Mouse (Mus musculus): Measurements from ENCODE around the gene Tmem190. TPM values are rescaled to one million over a fixed set of nuclear protein-coding genes. Genes with fewer than 3 reads are reported as not detected.
A peak's percentile ranks its signal among the peaks of the same experiment; 100 is the strongest.

The Tmem190 gene
- polyA plus RNA-seq, 1 experiment from 2014 or later, result not detected

DNA sequence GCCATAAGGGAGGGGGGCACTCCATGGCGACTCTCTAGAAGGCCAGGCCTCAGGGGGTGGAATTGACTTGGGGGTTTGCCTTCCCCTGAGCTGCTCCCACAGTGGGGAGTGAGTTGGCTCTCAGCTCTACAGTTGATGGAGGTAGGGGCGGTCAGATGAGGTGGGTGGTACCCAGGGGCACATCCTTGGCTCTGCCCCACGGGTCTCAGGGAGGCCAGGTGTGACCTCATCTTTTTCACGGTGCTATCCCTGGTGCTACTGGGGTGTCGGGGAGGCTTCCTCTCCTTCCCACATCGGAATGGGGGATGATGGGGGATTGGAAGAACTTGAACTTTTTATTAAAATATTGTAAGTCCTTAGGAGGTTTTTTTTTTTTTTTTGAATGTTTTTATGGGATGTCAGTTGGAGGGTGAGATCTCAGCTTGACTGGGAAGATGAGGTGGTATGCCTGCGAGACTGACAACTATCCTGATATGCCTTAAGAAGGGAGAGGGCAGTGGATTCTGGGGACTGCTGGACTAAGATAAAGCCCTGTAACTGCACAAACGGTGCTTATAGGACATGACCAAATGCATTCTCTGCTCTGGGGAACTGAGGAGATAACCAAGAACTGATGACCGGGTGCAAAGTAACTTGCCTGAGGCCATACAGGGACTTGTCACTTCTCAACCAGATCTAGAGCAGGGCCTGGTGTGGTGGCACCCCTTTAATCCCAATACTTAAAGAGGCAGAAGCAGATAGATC is 35.4 kb upstream of the Tmem190 start:
- ATAC-seq (ENCODE audit: low FRiP score), result no peak
- 75% methylated on average over 9 of the region's 9 CpGs for WGBS
- H3K9me3 ChIP-seq, result no peaks in the 10 kb centered on the region
- peaks cover 30% of the 10 kb centered on the region for H3K36me3 ChIP-seq (replicated peaks)
- no peak overlapping the region for H3K27ac ChIP-seq
- H3K27me3 ChIP-seq, result 0 out of 2 replicates have a peak, but pooled peaks cover under 1% of the 10 kb centered on the region
- H3K4me3 ChIP-seq (replicated peaks), result no peak overlapping the region
- H3K4me2 ChIP-seq, result no peak overlapping the region
- no peak overlapping the region for H3K9ac ChIP-seq
- peaks cover 33% of the 10 kb centered on the region for H3K4me1 ChIP-seq

DNA sequence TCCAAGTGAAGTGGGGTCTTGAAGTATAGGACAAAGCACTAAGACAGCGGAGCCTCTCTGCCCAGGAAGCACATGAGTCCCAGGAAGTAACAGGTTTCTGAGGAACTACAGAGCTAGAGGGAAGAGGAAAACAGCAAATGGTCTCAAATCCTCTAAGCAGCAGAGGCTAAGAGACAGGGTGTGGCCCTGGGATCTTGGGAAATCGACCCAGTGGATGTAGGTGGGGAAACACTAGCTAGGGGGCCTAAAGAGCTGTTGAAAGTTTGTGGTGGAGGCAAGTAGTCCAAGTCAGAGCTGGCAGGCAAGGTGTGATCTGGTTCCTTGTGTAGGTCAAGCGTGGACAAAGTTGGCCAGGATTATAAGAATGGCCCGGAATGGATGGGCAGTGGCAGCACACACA is 34.4 kb upstream of the Tmem190 start:
- Histone ChIP-seq H3K27ac (no peak overlapping the region), H3K4me3 (replicated peaks) (no peak overlapping the region), H3K9me3 (no peaks in the 10 kb centered on the region), H3K27me3 (0 out of 2 replicates have a peak, but pooled peaks cover 3% of the 10 kb centered on the region), H3K9ac (no peak overlapping the region), H3K4me1 (peaks cover 31% of the 10 kb centered on the region), H3K36me3 (replicated peaks) (peaks cover 23% of the 10 kb centered on the region), H3K4me2 (no peak overlapping the region)
- 80% methylated on average over 4 of the region's 4 CpGs for WGBS
- no peak for ATAC-seq (ENCODE audit: low FRiP score)

DNA sequence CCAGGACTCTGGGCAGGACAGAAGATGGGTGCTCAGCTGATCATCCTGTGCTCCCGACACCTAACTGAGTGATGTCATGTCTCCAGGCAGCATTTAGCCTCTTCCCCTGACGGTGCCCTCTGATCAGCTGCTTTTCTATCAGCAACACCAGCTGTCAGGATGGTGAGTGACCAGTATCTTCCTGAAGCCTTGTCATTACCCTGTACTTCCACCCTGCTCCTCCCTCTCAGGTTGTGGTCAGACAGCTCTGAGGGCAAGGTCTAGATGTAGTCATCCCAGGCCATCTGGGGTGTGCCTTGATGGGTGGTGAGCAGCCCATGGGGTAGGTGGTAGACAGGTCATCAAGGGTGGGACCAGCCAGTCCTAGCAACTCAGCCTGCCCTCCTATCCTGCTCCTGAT is 33.6 kb upstream of the Tmem190 start:
- whole genome bisulfite sequencing, result 83% methylated on average over 2 of the region's 2 CpGs
- no peaks in the 10 kb centered on the region for H3K9me3 ChIP-seq
- H3K27ac ChIP-seq, result no peak overlapping the region
- H3K4me3 ChIP-seq (replicated peaks), result no peak overlapping the region
- no peak overlapping the region for H3K9ac ChIP-seq
- peaks cover 21% of the 10 kb centered on the region for H3K36me3 ChIP-seq (replicated peaks)
- no peak for ATAC-seq (ENCODE audit: low FRiP score)
- peaks cover 30% of the 10 kb centered on the region for H3K4me1 ChIP-seq
- H3K27me3 ChIP-seq, result peaks cover 6% of the 10 kb centered on the region
- H3K4me2 ChIP-seq, result no peak overlapping the region

GRCm38 (mm10) chr7:4751971-4752820 is 30.5 kb upstream of the Tmem190 start:
- WGBS, result under 1% methylated on average over 30 of the region's 30 CpGs
- peaks cover 4% of the 10 kb centered on the region; the same call in 1 of the 2 replicates for H3K36me3 ChIP-seq (replicated peaks)
- peak overlapping the region; percentile 27; the same call in 1 of the 2 replicates for H3K27ac ChIP-seq
- H3K4me3 ChIP-seq (replicated peaks), result peak overlapping the region; percentile 33
- peak overlapping the region; percentile 27 for H3K9ac ChIP-seq
- peaks cover 10% of the 10 kb centered on the region for H3K27me3 ChIP-seq
- ATAC-seq (ENCODE audit: low FRiP score), result peak; percentile 79
- H3K4me1 ChIP-seq, result peaks cover 18% of the 10 kb centered on the region
- peaks cover 8% of the 10 kb centered on the region; the same call in 1 of the 2 replicates for H3K9me3 ChIP-seq
- H3K4me2 ChIP-seq, result peak overlapping the region; percentile 53

GRCm38 (mm10) chr7:4752821-4753570 is 29.7 kb upstream of the Tmem190 start, which contains the start of gene Cox6b2:
Cox6b2 (minus strand) TSS chr7:4753094.
- Histone ChIP-seq H3K4me1 (peaks cover 18% of the 10 kb centered on the region), H3K9me3 (peaks cover 8% of the 10 kb centered on the region; the same call in 1 of the 2 replicates), H3K27ac (peak within 1 kb of the TSS; percentile 27; the same call in 1 of the 2 replicates), H3K36me3 (replicated peaks) (peaks cover 4% of the 10 kb centered on the region; the same call in 1 of the 2 replicates), H3K4me2 (peak within 1 kb of the TSS; percentile 53), H3K9ac (peak within 1 kb of the TSS; percentile 27), H3K4me3 (replicated peaks) (peak within 1 kb of the TSS; percentile 33), H3K27me3 (peaks cover 14% of the 10 kb centered on the region)
- peak; percentile 92 for ATAC-seq (ENCODE audit: low FRiP score)
- 3% methylated on average over 24 of the region's 24 CpGs for WGBS

GRCm38 (mm10) chr7:4759670-4760069 is 23.1 kb upstream of the Tmem190 start:
- Histone ChIP-seq H3K4me3 (replicated peaks) (no peak overlapping the region), H3K4me1 (peaks cover 2% of the 10 kb centered on the region), H3K9me3 (peaks cover 8% of the 10 kb centered on the region; the same call in 1 of the 2 replicates), H3K36me3 (replicated peaks) (no peaks in the 10 kb centered on the region), H3K9ac (no peak overlapping the region), H3K27me3 (peaks cover 13% of the 10 kb centered on the region), H3K4me2 (no peak overlapping the region), H3K27ac (no peak overlapping the region)
- WGBS, result 50% methylated on average over 1 of the region's 1 CpGs
- ATAC-seq (ENCODE audit: low FRiP score), result no peak

DNA sequence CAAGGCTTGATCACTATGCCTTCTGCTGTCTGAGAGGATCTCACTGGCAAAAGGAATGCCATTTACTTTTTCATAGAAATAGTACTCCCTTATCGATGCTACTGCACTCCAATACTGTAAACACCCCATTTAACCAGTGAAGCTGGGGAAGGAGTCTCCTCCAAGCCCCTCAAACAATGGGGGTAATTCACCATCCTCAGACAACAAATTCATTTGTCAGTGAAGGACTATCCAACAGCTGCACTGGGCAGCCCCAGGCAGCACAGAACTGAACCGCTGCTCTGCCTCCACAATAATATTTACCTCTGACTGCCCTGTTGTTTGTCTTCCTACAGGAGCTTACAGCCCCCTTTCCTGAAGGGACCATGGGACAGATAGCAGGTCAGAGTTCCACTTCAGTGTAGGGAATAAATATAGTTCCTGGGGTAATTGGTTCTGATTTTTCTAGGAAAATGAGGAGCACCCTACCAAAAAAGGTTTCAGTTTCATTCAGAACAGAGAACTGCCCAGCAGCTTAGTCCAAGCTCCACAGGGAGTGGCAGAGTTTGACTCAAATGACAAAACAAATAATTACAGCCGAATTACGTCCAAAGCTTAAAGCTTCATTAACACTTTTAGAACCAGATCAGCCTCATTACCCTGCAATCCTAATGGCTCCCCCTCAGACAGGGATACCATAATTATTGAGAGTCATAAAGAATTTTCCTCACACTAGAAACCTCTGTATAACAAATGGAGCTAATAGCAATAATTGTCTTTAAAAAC is 17.6 kb upstream of the Tmem190 start:
- ATAC-seq (ENCODE audit: low FRiP score), result no peak
- no peaks in the 10 kb centered on the region for H3K36me3 ChIP-seq (replicated peaks)
- peaks cover 5% of the 10 kb centered on the region for H3K27me3 ChIP-seq
- H3K9ac ChIP-seq, result no peak overlapping the region
- H3K27ac ChIP-seq, result no peak overlapping the region
- WGBS, result 5% methylated on average over 4 of the region's 4 CpGs
- H3K9me3 ChIP-seq, result no peaks in the 10 kb centered on the region
- peaks cover 16% of the 10 kb centered on the region for H3K4me1 ChIP-seq
- 0 out of 2 replicates have a peak overlapping the region, but pooled peaks have one; percentile 6 for H3K4me2 ChIP-seq
- no peak overlapping the region for H3K4me3 ChIP-seq (replicated peaks)

GRCm38 (mm10) chr7:4771202-4771601 is 11.5 kb upstream of the Tmem190 start, which contains the start of gene Fam71e2:
Fam71e2 (minus strand) TSS chr7:4771302.
- no peak within 1 kb of the TSS for H3K9ac ChIP-seq
- no peaks in the 10 kb centered on the region for H3K9me3 ChIP-seq
- no peak within 1 kb of the TSS for H3K27ac ChIP-seq
- H3K27me3 ChIP-seq, result peaks cover 31% of the 10 kb centered on the region
- no peaks in the 10 kb centered on the region for H3K36me3 ChIP-seq (replicated peaks)
- no peak within 1 kb of the TSS for H3K4me3 ChIP-seq (replicated peaks)
- ATAC-seq (ENCODE audit: low FRiP score), result no peak
- no peak within 1 kb of the TSS for H3K4me2 ChIP-seq
- H3K4me1 ChIP-seq, result no peaks in the 10 kb centered on the region
- 77% methylated on average over 5 of the region's 5 CpGs for WGBS

GRCm38 (mm10) chr7:4776131-4776530 is 6.6 kb upstream of the Tmem190 start:
- Histone ChIP-seq H3K9ac (no peak overlapping the region), H3K4me3 (replicated peaks) (no peak overlapping the region), H3K4me1 (peaks cover 12% of the 10 kb centered on the region), H3K36me3 (replicated peaks) (no peaks in the 10 kb centered on the region), H3K27ac (no peak overlapping the region), H3K9me3 (no peaks in the 10 kb centered on the region), H3K27me3 (peaks cover 68% of the 10 kb centered on the region), H3K4me2 (no peak overlapping the region)
- no peak for ATAC-seq (ENCODE audit: low FRiP score)
- 54% methylated on average over 10 of the region's 10 CpGs for WGBS

DNA sequence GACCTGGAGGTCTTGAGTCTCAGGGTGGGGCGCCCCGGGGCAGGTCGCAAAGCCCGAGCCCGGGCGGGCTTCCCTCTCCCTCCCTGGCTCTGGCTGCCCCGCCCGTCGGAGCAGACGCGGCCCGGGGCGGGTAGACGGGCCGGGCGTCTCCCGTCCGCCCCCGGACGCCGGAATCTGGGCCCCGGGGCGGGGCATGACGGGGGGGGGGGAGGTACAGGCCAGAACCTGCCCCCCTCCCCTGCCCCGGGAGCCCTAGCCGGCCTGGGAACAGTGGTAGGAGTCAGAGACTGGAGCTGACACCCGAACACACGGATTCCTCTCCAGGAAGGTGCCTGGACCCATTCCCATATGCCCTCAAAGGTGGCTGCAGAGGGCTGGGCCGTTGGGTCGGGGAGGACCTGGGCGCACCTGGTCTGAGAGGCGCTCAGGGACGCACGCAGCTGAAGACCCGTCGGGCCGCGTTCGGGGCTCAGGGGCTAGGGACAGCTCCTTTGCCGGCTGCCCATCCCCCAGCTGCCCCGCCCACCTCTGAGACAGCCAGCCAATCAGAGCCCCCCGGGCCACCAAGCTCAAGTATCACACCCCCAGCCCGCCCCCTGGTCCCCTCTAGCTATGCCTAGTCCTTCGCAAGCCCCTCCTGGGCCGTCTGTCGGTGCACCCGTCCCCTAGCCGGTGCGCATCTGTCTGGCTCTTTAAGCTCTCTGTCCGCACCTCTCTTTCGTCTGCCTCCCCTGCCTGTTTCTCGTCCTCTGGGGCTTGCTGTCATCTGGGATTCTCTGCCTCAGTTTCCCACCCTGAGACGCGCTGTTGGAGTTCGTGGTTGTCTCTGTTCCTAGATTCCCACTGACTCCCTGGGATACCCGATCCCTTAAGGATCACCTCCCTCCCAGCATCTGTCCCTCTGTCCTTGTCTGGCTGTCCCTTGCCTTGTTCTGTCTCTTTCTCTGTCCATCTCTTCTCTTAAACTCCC is 5.6 kb upstream of the Tmem190 start:
- Histone ChIP-seq H3K9me3 (no peaks in the 10 kb centered on the region), H3K4me1 (peaks cover 12% of the 10 kb centered on the region), H3K36me3 (replicated peaks) (no peaks in the 10 kb centered on the region), H3K27me3 (peaks cover 74% of the 10 kb centered on the region), H3K4me3 (replicated peaks) (peak overlapping the region; percentile 34), H3K4me2 (peak overlapping the region; percentile 50), H3K27ac (no peak overlapping the region), H3K9ac (peak overlapping the region; percentile 42)
- ATAC-seq (ENCODE audit: low FRiP score), result peak; percentile 87
- 2% methylated on average over 42 of the region's 56 CpGs for WGBS

Data from forebrain, embryonic 12.5 days (tissue).